Mouse (Mus musculus) midbrain, embryonic 12.5 days (tissue): Measurements from ENCODE around the gene Cyp2w1. TPM values are rescaled to one million over a fixed set of nuclear protein-coding genes. Genes with fewer than 3 reads are reported as not detected.

Experiments used
- ATAC-seq: fragments of 200-750 bp; cut with Nextera tagmentation; 2 replicates; pipeline ENCODE4 v1.8.0; 2017; ENCODE audit warnings: low read depth, moderate TSS enrichment, moderate library complexity; ENCODE audit not compliant: low FRiP score
- H3K27ac ChIP-seq: fragments of 300-500 bp; sonication (generic); replicated peaks from 2 replicates; pipeline ENCODE4 v1.5.1; 2016; ENCODE audit warnings: mild to moderate bottlenecking
- H3K27me3 ChIP-seq: fragments of 300-500 bp; sonication (generic); 2 replicates; pipeline ENCODE4 v1.6.1; 2016; ENCODE audit warnings: mild to moderate bottlenecking
- H3K36me3 ChIP-seq: fragments of 300-500 bp; sonication (generic); 2 replicates; pipeline ENCODE4 v1.6.1; 2016
- H3K4me1 ChIP-seq: fragments of 300-500 bp; sonication (generic); 2 replicates; pipeline ENCODE4 v1.6.1; 2016
- H3K4me2 ChIP-seq: fragments of 300-500 bp; sonication (generic); replicated peaks from 2 replicates; pipeline ENCODE4 v1.6.1; 2016; ENCODE audit warnings: mild to moderate bottlenecking, moderate library complexity
- H3K4me3 ChIP-seq: fragments of 300-500 bp; sonication (generic); 2 replicates; pipeline ENCODE4 v1.5.1; 2016; ENCODE audit warnings: mild to moderate bottlenecking
- H3K9ac ChIP-seq: fragments of 300-500 bp; sonication (generic); replicated peaks from 2 replicates; pipeline ENCODE4 v1.6.1; 2016; ENCODE audit warnings: mild to moderate bottlenecking, moderate library complexity
- H3K9me3 ChIP-seq: fragments of 300-500 bp; sonication (generic); 2 replicates; pipeline ENCODE4 v1.6.1; 2016; ENCODE audit warnings: mild to moderate bottlenecking
- WGBS: fragments of 180-500 bp; shearing (Covaris S2); methylation state at CpG from one replicate; pipeline ENCODE4 v1.1.7; 2016; 5-methylcytosine and 5-hydroxymethylcytosine counted together
- microRNA counts: library from miRNA; unstranded; fragments of <30 nt; microRNA quantifications from one replicate; lab custom pipeline; 2017
- microRNA-seq: library from miRNA; unstranded; fragments of <30 nt; microRNA quantifications from one replicate; pipeline ENCODE4, GENCODE M21; 2017
- polyA plus RNA-seq: library from polyadenylated mRNA; unstranded; fragments of >200 nt; fragmentation: Nextera tagmentation; extraction: Ambion mirVana; gene quantifications from 2 replicates; pipeline ENCODE4 v1.2.1, GENCODE M21; 2016

Gene Cyp2w1
- polyA plus RNA-seq, 1 experiment from 2014 or later = 0.20 TPM

DNA sequence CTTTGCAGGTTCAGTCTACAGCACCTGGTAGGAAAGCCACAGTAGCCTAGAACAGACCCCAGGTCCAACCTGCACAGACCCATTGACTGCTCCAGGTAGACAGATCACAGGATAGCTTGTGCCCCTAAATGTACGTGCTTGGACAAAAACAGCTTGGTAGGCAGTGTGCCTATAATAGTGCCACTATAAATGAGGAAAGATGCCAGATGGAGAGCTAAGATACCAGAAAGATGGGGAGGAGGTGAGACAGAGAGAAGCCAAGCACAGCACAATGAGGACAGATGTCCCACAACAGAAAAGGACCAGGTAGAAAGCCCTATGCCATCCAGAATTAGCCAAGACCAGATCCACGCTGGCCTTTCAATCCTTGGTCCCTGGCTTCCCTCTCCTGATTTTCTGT is 49.7 kb downstream of the Cyp2w1 start:
- Histone ChIP-seq H3K27me3 (no peaks in the 10 kb centered on the region), H3K27ac (no peak overlapping the region), H3K9me3 (no peaks in the 10 kb centered on the region), H3K4me1 (peaks cover 3% of the 10 kb centered on the region; the same call in 1 of the 2 replicates), H3K36me3 (no peaks in the 10 kb centered on the region), H3K4me2 (no peak overlapping the region), H3K9ac (no peak overlapping the region), H3K4me3 (no peak overlapping the region)
- no peak for ATAC-seq
- WGBS = 87% methylated on average over 2 of the region's 2 CpGs

GRCm38 (mm10) chr5:139403692-139404260 is 51.4 kb downstream of the Cyp2w1 start:
- no peaks in the 10 kb centered on the region for H3K9me3 ChIP-seq
- H3K4me1 ChIP-seq = no peaks in the 10 kb centered on the region
- no peak overlapping the region for H3K4me3 ChIP-seq
- H3K4me2 ChIP-seq = no peak overlapping the region
- H3K36me3 ChIP-seq = no peaks in the 10 kb centered on the region
- WGBS = 91% methylated on average over 8 of the region's 8 CpGs
- no peaks in the 10 kb centered on the region for H3K27me3 ChIP-seq
- no peak overlapping the region for H3K9ac ChIP-seq
- ATAC-seq = no peak
- no peak overlapping the region for H3K27ac ChIP-seq

DNA sequence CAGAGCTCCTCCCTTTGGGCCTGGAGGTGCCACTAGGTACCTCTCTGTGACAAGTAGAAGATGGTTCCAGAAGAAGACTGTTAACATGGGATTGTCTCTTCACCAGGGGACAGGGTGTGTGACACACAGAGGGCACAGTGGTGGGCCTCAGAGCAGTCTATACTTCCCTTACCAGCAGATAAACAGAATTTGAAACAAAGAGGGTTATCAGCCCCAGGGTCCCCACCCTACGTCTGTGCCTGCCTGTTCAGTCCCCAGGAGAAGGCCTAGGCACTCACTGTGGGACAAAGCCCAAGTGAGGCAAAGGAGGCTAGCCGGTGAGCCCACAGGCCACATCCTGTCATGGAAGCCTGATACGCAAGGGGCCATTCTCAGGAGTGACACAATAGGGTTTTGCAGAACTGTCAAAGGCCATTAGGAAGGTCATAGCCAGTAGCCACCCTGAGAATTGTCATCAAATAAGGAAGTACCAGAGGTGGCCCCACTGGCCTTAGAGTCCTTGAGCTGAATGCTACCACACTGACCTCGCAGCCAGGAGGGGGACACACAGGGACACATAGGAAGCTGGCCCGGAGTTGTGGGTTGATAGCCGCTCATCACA is 52.5 kb downstream of the Cyp2w1 start, which contains the start of gene C130050O18Rik:
TSS of gene C130050O18Rik (plus strand) at position 480 of the 601 bp plus-strand sequence.
- WGBS = 92% methylated on average over 6 of the region's 6 CpGs
- H3K27me3 ChIP-seq = no peaks in the 10 kb centered on the region
- no peak within 1 kb of the TSS for H3K27ac ChIP-seq
- H3K4me3 ChIP-seq = no peak within 1 kb of the TSS
- no peak within 1 kb of the TSS for H3K4me2 ChIP-seq
- H3K9ac ChIP-seq = 0 out of 2 replicates have a peak within 1 kb of the TSS, but pooled peaks have one; percentile 4
- H3K9me3 ChIP-seq = no peaks in the 10 kb centered on the region
- H3K36me3 ChIP-seq = no peaks in the 10 kb centered on the region
- H3K4me1 ChIP-seq = no peaks in the 10 kb centered on the region
- no peak for ATAC-seq

DNA sequence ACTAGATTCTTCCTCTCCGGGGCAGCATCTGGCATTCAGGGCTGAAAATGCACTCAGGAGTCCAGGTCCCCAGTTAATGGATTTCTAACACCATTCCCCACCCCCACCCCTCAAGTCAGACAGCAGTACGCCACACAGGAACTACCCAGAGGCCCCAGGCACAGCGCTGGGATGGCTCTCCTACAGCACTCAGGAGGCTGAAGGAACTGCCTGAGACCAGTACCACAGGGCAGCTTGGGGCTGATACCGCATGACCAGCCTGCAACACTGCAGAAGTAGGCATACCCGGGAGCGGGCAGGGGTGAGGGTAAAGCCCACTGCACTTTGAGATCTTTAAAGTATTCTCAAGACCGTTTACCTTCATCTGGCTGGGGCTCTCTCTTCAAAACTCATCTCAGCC is 53.1 kb downstream of the Cyp2w1 start:
- no peaks in the 10 kb centered on the region for H3K36me3 ChIP-seq
- H3K27me3 ChIP-seq = no peaks in the 10 kb centered on the region
- H3K4me3 ChIP-seq = no peak overlapping the region
- no peaks in the 10 kb centered on the region for H3K9me3 ChIP-seq
- no peak overlapping the region for H3K9ac ChIP-seq
- WGBS = 78% methylated on average over 7 of the region's 7 CpGs
- ATAC-seq = no peak
- no peak overlapping the region for H3K27ac ChIP-seq
- H3K4me1 ChIP-seq = no peaks in the 10 kb centered on the region
- H3K4me2 ChIP-seq = no peak overlapping the region

GRCm38 (mm10) chr5:139405953-139406352 is 53.5 kb downstream of the Cyp2w1 start:
- H3K4me3 ChIP-seq = no peak overlapping the region
- H3K27me3 ChIP-seq = no peaks in the 10 kb centered on the region
- no peaks in the 10 kb centered on the region for H3K9me3 ChIP-seq
- H3K27ac ChIP-seq = no peak overlapping the region
- WGBS = 84% methylated on average over 3 of the region's 3 CpGs
- 0 out of 2 replicates have a peak overlapping the region, but pooled peaks have one; percentile 4 for H3K9ac ChIP-seq
- no peaks in the 10 kb centered on the region for H3K36me3 ChIP-seq
- no peak for ATAC-seq
- H3K4me1 ChIP-seq = no peaks in the 10 kb centered on the region
- no peak overlapping the region for H3K4me2 ChIP-seq

MicroRNA genes within 50 kb of the gene (microRNA counts, 519-probe panel; counts per million panel counts)
- microRNA mmu-miR-339-3p (lab: Ali Mortazavi, UCI) = not detected
- not detected for microRNA mmu-miR-339-5p (lab: Ali Mortazavi, UCI)

Small RNAs within 50 kb of the gene (microRNA-seq; reads per million reads assigned to microRNA genes)
- gene Mir339 = 530 reads per million, percentile 71 among the genes with 10 or more reads in this experiment

Other genes with a start within 250 kb of the Cyp2w1 start
- 45.5 and 50.4 TPM in 2 replicates for gene Prkar1b, start 202.6 kb upstream of the Cyp2w1 start, polyA plus RNA-seq
- gene Dnaaf5, start 202.4 kb upstream of the Cyp2w1 start, polyA plus RNA-seq = 6.7 and 6.9 TPM in 2 replicates
- 48.1 and 53.1 TPM in 2 replicates for gene Sun1, start 152.0 kb upstream of the Cyp2w1 start, polyA plus RNA-seq
- gene Get4, start 100.3 kb upstream of the Cyp2w1 start, polyA plus RNA-seq = 130 and 132 TPM in 2 replicates
- 4.5 and 4.7 TPM in 2 replicates for gene Adap1, start 27.0 kb upstream of the Cyp2w1 start, polyA plus RNA-seq
- gene Cox19, start 1.2 kb upstream of the Cyp2w1 start, polyA plus RNA-seq = 121 and 125 TPM in 2 replicates
- gene Gpr146, start 25.1 kb downstream of the Cyp2w1 start, polyA plus RNA-seq = 1.8 and 2.6 TPM in 2 replicates
- 0.22 and 0.36 TPM in 2 replicates for gene C130050O18Rik, start 52.7 kb downstream of the Cyp2w1 start, polyA plus RNA-seq
- gene Gper1, start 70.5 kb downstream of the Cyp2w1 start, polyA plus RNA-seq = 2.3 and 3.7 TPM in 2 replicates
- gene 3110082I17Rik, start 107.9 kb downstream of the Cyp2w1 start, polyA plus RNA-seq = 27.5 and 29.3 TPM in 2 replicates
- gene Zfand2a, start 131.9 kb downstream of the Cyp2w1 start, polyA plus RNA-seq = 11.5 and 13.1 TPM in 2 replicates
- 84.9 and 90.8 TPM in 2 replicates for gene Uncx, start 190.9 kb downstream of the Cyp2w1 start, polyA plus RNA-seq